Mouse (Mus musculus) liver, embryonic 14.5 days (tissue): Measurements from ENCODE around the gene Sdr39u1. TPM values are rescaled to one million over a fixed set of nuclear protein-coding genes. Genes with fewer than 3 reads are reported as not detected.
A peak's percentile ranks its signal among the peaks of the same experiment; 100 is the strongest.

Source experiments
- ATAC-seq: fragments of 200-750 bp; cut with Nextera tagmentation; 2 replicates; pipeline ENCODE4 v1.8.0; 2017; ENCODE audit warnings: moderate number of reproducible peaks, mild to moderate bottlenecking, moderate library complexity; ENCODE audit not compliant: insufficient read depth
- DNase-seq, 3 experiments: peaks; one replicate each; pipeline ENCODE4 v3.0.0-alpha.2; 2012 to 2013; ENCODE audit warnings: low read depth in 3 of 3, low spot score in 3 of 3
- H3K27ac ChIP-seq: fragments of 300-500 bp; sonication (generic); 2 replicates; pipeline ENCODE4 v1.5.1; 2014; ENCODE audit warnings: moderate library complexity, mild to moderate bottlenecking, control low read depth, inconsistent platforms
- H3K27me3 ChIP-seq: fragments of 300-500 bp; sonication (generic); 2 replicates; pipeline ENCODE4 v1.6.1; 2014; ENCODE audit warnings: mild to moderate bottlenecking, low read length, moderate library complexity; ENCODE audit not compliant: control insufficient read depth, insufficient read depth
- H3K36me3 ChIP-seq: fragments of 300-500 bp; sonication (generic); replicated peaks from 2 replicates; pipeline ENCODE4 v1.6.1; 2014; ENCODE audit warnings: low read depth; ENCODE audit not compliant: control insufficient read depth, insufficient read depth
- H3K4me1 ChIP-seq, 2 experiments: fragments of 200-500 bp in 1 of 2; fragments of 300-500 bp in 1 of 2; sonication (generic) in 1 of 2; replicated peaks; 2 replicates each; pipeline ENCODE4 v1.6.1; 2012 to 2014; ENCODE audit warnings: antibody characterized with exemption in 1 of 2, inconsistent platforms in 1 of 2, low read length in 1 of 2; ENCODE audit not compliant: control insufficient read depth in 2 of 2, insufficient read depth in 2 of 2
- H3K4me2 ChIP-seq: fragments of 300-500 bp; sonication (generic); 2 replicates; pipeline ENCODE4 v1.6.1; 2014; ENCODE audit warnings: low read depth, mild to moderate bottlenecking, control low read depth, moderate library complexity
- H3K4me3 ChIP-seq, 2 experiments: fragments of 200-500 bp in 1 of 2; fragments of 300-500 bp in 1 of 2; sonication (generic) in 1 of 2; 2 replicates each; pipeline ENCODE4 v1.5.1; 2012 to 2014; ENCODE audit warnings: low read depth in 2 of 2, low read length in 2 of 2, mild to moderate bottlenecking in 2 of 2, control low read depth in 1 of 2, inconsistent platforms in 1 of 2, moderate library complexity in 1 of 2; ENCODE audit not compliant: insufficient read depth in 1 of 2
- H3K9ac ChIP-seq: fragments of 300-500 bp; sonication (generic); replicated peaks from 2 replicates; pipeline ENCODE4 v1.6.1; 2014; ENCODE audit warnings: mild to moderate bottlenecking, control low read depth, moderate library complexity
- H3K9me3 ChIP-seq: fragments of 300-500 bp; sonication (generic); 2 replicates; pipeline ENCODE4 v1.6.1; 2016; ENCODE audit warnings: low read length, mixed read lengths; ENCODE audit not compliant: control insufficient read depth
- CTCF ChIP-seq: IDR thresholded peaks from 2 replicates; pipeline ENCODE4 v1.5.1; 2016; ENCODE audit warnings: antibody characterized with exemption, low read depth, control low read depth
- EP300 ChIP-seq: IDR thresholded peaks from 2 replicates; pipeline ENCODE4 v1.6.1; 2016; ENCODE audit warnings: antibody characterized with exemption, low read depth
- WGBS: fragments of 180-500 bp; shearing (Covaris S2); extraction: QIAGEN DNeasy Blood & Tissue Kit; methylation state at CpG from one replicate; pipeline ENCODE4 v1.1.7; 2014; ENCODE audit not compliant: insufficient replicate concordance; 5-methylcytosine and 5-hydroxymethylcytosine counted together
- polyA plus RNA-seq, 2 experiments: library from polyadenylated mRNA; depleted of rRNA in 1 of 2; stranded (reverse) in 1 of 2; unstranded in 1 of 2; fragments of >200 nt; fragmentation: Nextera tagmentation in 1 of 2; extraction: Ambion mirVana in 1 of 2; gene quantifications; 2 replicates each; pipeline versions ENCODE4 v1.2.1 to v1.2.3; 2012 to 2014

The Sdr39u1 gene
- 6.1 and 6.7 TPM in 2 replicates for polyA plus RNA-seq (2012; rRNA removed)
- polyA plus RNA-seq (2014; fragmentation: Nextera tagmentation; extraction: Ambion mirVana) = 11.8 and 12.0 TPM in 2 replicates

GRCm38 (mm10) chr14:55899701-55900413, at the start of gene Sdr39u1:
Gene Sdr39u1 (minus strand): TSS chr14:55900293.
- Histone ChIP-seq H3K4me2 (peak within 1 kb of the TSS; percentile 62), H3K4me3 (peak within 1 kb of the TSS; percentile 43 to 49), H3K4me1 (peaks cover 2 to 19% of the 10 kb centered on the region in 2 experiments; a peak in 3 of 4 replicates), H3K27ac (no peak within 1 kb of the TSS), H3K9ac (peak within 1 kb of the TSS; percentile 40), H3K9me3 (no peaks in the 10 kb centered on the region), H3K27me3 (no peaks in the 10 kb centered on the region; the same call in 1 of the 2 replicates), H3K36me3 (peaks cover 13% of the 10 kb centered on the region)
- 1% methylated on average over 39 of the region's 39 CpGs for WGBS
- TF ChIP-seq CTCF (no peak; the same call in 1 of the 2 replicates), EP300 (no peak)
- peak; percentile 73 for ATAC-seq
- peak; percentile 47 to 50 (median 49) for DNase-seq

DNA sequence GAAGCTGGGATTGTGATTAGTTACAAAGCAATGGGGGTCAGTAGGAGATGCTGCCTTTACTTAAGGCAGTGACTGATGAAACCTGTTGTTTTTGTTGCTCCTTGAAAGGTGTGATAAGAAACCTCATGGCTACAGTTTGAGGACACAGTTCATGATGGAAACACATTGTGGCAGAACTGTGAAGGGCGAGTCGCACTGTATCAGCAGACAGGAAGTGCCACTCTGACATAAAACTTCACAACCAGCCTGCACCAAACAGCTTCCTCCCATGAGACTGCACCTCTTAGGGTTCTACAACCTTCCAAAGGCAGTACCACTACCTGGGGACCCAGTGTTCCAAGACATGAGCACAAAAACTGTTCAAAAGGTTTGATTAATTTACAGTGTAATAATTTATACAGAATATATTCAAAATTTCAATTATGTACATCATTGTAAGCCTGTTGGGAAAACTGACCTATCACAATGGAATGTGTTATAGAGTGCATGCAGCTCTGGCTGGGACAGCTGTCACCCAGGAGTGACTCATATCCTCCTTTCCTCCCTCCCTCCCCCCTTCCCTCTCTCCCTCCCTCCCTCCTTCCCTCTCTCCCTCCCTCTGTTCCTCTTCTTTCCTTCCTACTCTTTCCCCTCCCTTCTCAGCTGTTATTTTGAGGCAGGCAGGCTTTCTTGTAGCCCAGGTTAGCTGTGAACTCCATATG, 46.3 kb upstream of the Sdr39u1 start:
- no peak for ATAC-seq
- H3K9ac ChIP-seq = no peak overlapping the region

DNA sequence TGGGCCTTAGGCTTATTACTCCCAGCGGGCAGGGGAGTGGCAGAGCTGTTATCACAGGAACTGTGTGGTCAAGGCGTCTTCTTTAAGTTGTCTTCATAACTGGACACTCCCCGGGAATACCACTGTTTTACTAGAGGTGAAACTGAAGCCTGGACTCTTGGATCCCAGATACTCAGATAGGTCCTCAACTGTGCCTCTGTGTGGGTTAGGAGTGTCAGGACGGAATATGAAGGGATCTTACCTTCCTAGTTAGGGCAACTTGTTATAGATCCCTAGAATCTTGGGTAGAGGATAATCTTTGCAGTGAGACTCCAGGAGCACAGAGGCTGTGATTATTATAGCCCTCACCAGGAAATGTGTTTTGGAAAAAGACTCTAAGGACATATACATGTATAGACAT, 44.5 kb upstream of the Sdr39u1 start, which contains the start of gene Cma1:
Cma1 (minus strand) TSS at position 101 of the 400 bp plus-strand sequence.
- Histone ChIP-seq H3K4me2 (no peak within 1 kb of the TSS), H3K36me3 (no peaks in the 10 kb centered on the region), H3K27ac (no peak within 1 kb of the TSS), H3K4me3 (no peak within 1 kb of the TSS), H3K9me3 (no peaks in the 10 kb centered on the region), H3K4me1 (peaks cover 0 to 6% of the 10 kb centered on the region in 2 experiments; a peak in 2 of 4 replicates), H3K27me3 (no peaks in the 10 kb centered on the region), H3K9ac (no peak within 1 kb of the TSS)
- 34% methylated on average over 4 of the region's 4 CpGs for WGBS
- no peak for TF ChIP-seq CTCF
- TF ChIP-seq EP300 = no peak
- ATAC-seq = no peak
- no peak for DNase-seq

More for the DNA sequence above, 46.3 kb upstream of the Sdr39u1 start:
- 6% methylated on average over 2 of the region's 2 CpGs for WGBS
- H3K4me2 ChIP-seq = no peak overlapping the region
- no peaks in the 10 kb centered on the region for H3K36me3 ChIP-seq
- H3K4me3 ChIP-seq = no peak overlapping the region
- no peak overlapping the region for H3K27ac ChIP-seq
- H3K9me3 ChIP-seq = no peaks in the 10 kb centered on the region
- no peaks in the 10 kb centered on the region for H3K27me3 ChIP-seq
- DNase-seq = no peak
- no peak for TF ChIP-seq CTCF
- no peak for TF ChIP-seq EP300
- peaks cover 0 to 11% of the 10 kb centered on the region in 2 experiments; a peak in 2 of 4 replicates for H3K4me1 ChIP-seq

DNA sequence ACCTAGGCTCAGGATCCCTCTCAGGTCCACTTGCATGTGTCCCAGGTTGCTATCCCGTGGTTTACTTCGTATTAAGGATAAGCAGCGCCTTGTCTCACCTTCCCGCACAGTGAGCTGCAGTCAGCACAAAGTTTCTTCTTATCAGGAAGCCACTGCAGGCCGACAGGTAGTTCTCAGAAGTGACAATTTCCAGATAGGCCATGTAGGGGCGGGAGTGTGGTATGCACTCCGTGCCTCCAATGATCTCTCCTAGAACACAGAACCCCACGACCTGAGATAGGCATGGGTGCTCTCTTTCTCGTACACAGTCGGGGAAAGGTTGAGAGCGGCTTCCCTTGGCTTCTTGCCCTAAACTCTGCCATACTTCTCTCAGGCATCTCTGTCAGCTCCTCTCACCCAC, 43.5 kb upstream of the Sdr39u1 start:
- Histone ChIP-seq H3K4me1 (peaks cover 0 to 6% of the 10 kb centered on the region in 2 experiments; a peak in 2 of 4 replicates), H3K27me3 (no peaks in the 10 kb centered on the region), H3K4me3 (no peak overlapping the region), H3K9me3 (no peaks in the 10 kb centered on the region), H3K27ac (no peak overlapping the region), H3K36me3 (no peaks in the 10 kb centered on the region), H3K4me2 (no peak overlapping the region), H3K9ac (no peak overlapping the region)
- no peak for DNase-seq
- ATAC-seq = no peak
- no peak for TF ChIP-seq EP300
- TF ChIP-seq CTCF = no peak
- 31% methylated on average over 11 of the region's 11 CpGs for WGBS
